Mouse (Mus musculus) neutrophil, adult 59 days (primary cell): ENCODE results near the gene Cd63. TPM values are rescaled to one million over a fixed set of nuclear protein-coding genes. Genes with fewer than 3 reads are reported as not detected.

ENCODE experiments used
- total RNA-seq, 2 experiments: library from RNA; stranded (reverse); gene quantifications; 1 replicate in 1 of 2; 2 replicates in 1 of 2; pipeline ENCODE4 v1.2.4; 2023

Cd63 gene
- total RNA-seq, result 100 to 1,000 TPM; 129 to 165 TPM

GRCm38 (mm10) chr10:128900698-128901097, at the start of gene Cd63:
Cd63 (plus strand) TSS chr10:128900989.

GRCm38 (mm10) chr10:128891296-128892094, 9.3 kb upstream of the Cd63 start, which contains the start of gene Gdf11:
Gdf11 (minus strand) TSS chr10:128891718.

GRCm38 (mm10) chr10:128922822-128923012, 21.9 kb downstream of the Cd63 start, which contains the start of gene Rdh5:
Rdh5 (minus strand) TSS chr10:128922888.

DNA sequence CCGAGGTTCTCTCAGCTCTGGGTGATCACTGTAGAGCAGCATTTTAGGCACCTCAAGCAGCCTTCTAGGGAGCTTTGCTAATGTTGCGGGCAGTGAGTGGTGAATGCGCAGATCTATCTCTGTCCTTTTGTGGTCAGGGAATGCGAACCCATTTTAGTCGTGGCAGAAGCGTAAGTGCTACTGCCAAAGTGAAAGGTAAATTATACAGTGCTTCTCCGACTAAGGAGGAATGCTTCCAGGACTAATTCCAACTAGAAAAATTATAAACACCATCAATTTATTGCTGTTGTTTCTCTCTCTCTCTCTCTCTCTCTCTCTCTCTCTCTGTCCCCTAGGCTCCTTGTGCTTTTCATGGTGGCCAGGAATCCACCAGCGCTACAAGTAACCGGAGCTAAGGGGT, 23.1 kb downstream of the Cd63 start, which contains the start of gene Bloc1s1:
Bloc1s1 (minus strand) TSS at position 101 of the 400 bp plus-strand sequence.

GRCm38 (mm10) chr10:128933574-128933973, 32.8 kb downstream of the Cd63 start, which contains the start of gene Itga7:
Itga7 (plus strand) TSS chr10:128933818.

DNA sequence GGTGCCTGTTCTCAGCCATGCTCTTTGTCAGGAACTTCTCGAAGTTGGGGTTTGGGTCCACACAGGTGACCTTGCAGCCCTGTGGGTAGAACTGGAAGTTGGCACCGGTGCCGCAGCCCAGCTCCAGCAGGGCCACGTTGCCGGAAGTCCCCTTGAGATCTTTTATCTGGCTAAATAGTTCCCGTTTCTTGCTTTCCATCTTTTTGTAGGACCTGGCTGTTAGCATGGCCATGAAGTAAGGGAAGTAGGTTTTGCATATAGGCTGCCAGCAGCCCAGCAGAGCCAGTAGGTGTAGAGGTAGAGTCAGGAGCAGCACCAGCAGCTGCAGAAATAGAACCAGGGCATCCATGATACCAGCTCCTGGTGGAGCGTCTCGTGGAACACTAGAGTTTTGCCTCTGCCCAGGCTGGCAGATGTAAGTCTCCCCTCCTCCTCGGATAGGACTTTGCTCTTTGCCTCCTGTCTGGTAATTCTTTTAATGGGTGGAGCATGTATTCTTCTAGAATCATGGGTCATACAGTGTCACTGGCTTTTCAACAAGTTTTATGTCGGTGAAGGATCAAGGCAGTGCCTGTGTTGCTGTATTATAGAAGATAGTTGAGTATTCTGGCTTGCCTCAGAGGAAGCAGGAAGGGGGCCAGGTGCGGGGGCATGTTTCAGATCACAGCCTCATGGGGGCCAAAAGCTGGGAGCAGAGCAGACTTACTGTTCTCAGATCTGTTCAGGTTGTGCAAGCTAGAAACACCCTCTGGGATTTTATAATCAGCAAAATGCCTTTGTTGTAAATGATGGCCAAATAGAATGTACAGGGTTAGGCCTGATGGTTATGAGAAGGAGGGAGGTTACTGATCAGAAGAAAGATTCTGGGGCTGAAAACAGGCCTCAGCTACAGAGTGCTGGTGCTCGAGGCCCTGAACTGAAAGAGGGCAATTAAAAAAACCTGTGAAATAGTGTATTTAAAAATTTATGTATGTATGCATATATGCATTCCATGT, 60.1 kb downstream of the Cd63 start, which contains the start of gene Mettl7b:
Mettl7b (minus strand) TSS at position 399 of the 995 bp plus-strand sequence.

Other genes starting within 250 kb of the Cd63 start
- gene Suox, start 226.9 kb upstream of the Cd63 start, total RNA-seq, result 1 to 10 TPM; 2.3 to 3.2 TPM
- gene Rab5b, start 204.7 kb upstream of the Cd63 start, total RNA-seq, result 100 to 1,000 TPM; 110 to 114 TPM
- 1 to 10 TPM; 1.6 to 2.2 TPM for gene Pmel, start 196.8 kb upstream of the Cd63 start, total RNA-seq
- gene Cdk2, start 196.0 kb upstream of the Cd63 start, total RNA-seq, result 10 to 100 TPM; 74.7 to 85.8 TPM
- 10 to 100 TPM; 50.1 to 52.9 TPM for gene Dgka, start 156.1 kb upstream of the Cd63 start, total RNA-seq
- 10 to 100 TPM; 18.5 to 21.6 TPM for gene Pym1, start 153.1 kb upstream of the Cd63 start, total RNA-seq
- 1 to 10 TPM; 4.4 to 6.1 TPM for gene Mmp19, start 110.1 kb upstream of the Cd63 start, total RNA-seq
- gene Dnajc14, start 96.9 kb upstream of the Cd63 start, total RNA-seq, result 10 to 100 TPM; 67.2 to 71.3 TPM
- gene Tmem198b, start 96.6 kb upstream of the Cd63 start, total RNA-seq, result 1 to 10 TPM; 4.8 to 5.1 TPM
- 10 to 100 TPM; 33.1 to 39.1 TPM for gene Sarnp, start 83.7 kb upstream of the Cd63 start, total RNA-seq
- 10 to 100 TPM; 17.9 to 23.0 TPM for gene Ormdl2, start 79.3 kb upstream of the Cd63 start, total RNA-seq
- gene Gdf11, start 9.3 kb upstream of the Cd63 start, total RNA-seq, result under 1 TPM; 0.15 to 0.20 TPM
- gene Rdh5, start 21.9 kb downstream of the Cd63 start, total RNA-seq, result 1 to 10 TPM; 5.5 to 6.2 TPM
- gene Bloc1s1, start 23.0 kb downstream of the Cd63 start, total RNA-seq, result 100 to 1,000 TPM; 100 to 105 TPM
- gene Itga7, start 32.8 kb downstream of the Cd63 start, total RNA-seq, result under 1 TPM; 0.13 to 0.42 TPM
- gene Mettl7b, start 60.0 kb downstream of the Cd63 start, total RNA-seq, result not detected
- gene Olfr9, start 88.4 kb downstream of the Cd63 start, total RNA-seq, result not detected
- not detected for gene Olfr763, start 109.8 kb downstream of the Cd63 start, total RNA-seq
- gene Olfr764-ps1, start 138.9 kb downstream of the Cd63 start, total RNA-seq, result not detected
- not detected for gene Olfr765, start 149.0 kb downstream of the Cd63 start, total RNA-seq
- gene Olfr766-ps1, start 168.0 kb downstream of the Cd63 start, total RNA-seq, result not detected
- not detected for gene Olfr767, start 181.9 kb downstream of the Cd63 start, total RNA-seq
- gene Olfr768, start 198.4 kb downstream of the Cd63 start, total RNA-seq, result not detected
- not detected for gene Olfr769, start 216.9 kb downstream of the Cd63 start, total RNA-seq
- not detected for gene Olfr770, start 238.0 kb downstream of the Cd63 start, total RNA-seq